Mouse (Mus musculus) heart, embryonic 12.5 days (tissue): ENCODE measurements around the gene Ect2l. TPM values are rescaled to one million over a fixed set of nuclear protein-coding genes. Genes with fewer than 3 reads are reported as not detected.
"Not testable (repeated sequence)": the region's sequence is repeated elsewhere in the genome, so short reads cannot be mapped to it uniquely, and the experiment has no call there.

Experiments used
- ATAC-seq: fragments of 200-750 bp; cut with Nextera tagmentation; 2 replicates; pipeline ENCODE4 v1.8.0; 2017; ENCODE audit warnings: moderate TSS enrichment, moderate library complexity; ENCODE audit not compliant: insufficient number of reproducible peaks, low FRiP score
- H3K27ac ChIP-seq: fragments of 300-500 bp; sonication (generic); 2 replicates; pipeline ENCODE4 v1.5.1; 2016; ENCODE audit warnings: mild to moderate bottlenecking, moderate library complexity; ENCODE audit not compliant: poor library complexity, severe bottlenecking
- H3K27me3 ChIP-seq: fragments of 300-500 bp; sonication (generic); replicated peaks from 2 replicates; pipeline ENCODE4 v1.6.1; 2016; ENCODE audit warnings: mild to moderate bottlenecking, moderate library complexity
- H3K36me3 ChIP-seq: fragments of 300-500 bp; sonication (generic); 2 replicates; pipeline ENCODE4 v1.6.1; 2016; ENCODE audit warnings: mild to moderate bottlenecking, moderate library complexity
- H3K4me1 ChIP-seq: fragments of 300-500 bp; sonication (generic); replicated peaks from 2 replicates; pipeline ENCODE4 v1.6.1; 2016; ENCODE audit warnings: mild to moderate bottlenecking
- H3K4me2 ChIP-seq: fragments of 300-500 bp; sonication (generic); 2 replicates; pipeline ENCODE4 v1.6.1; 2016; ENCODE audit warnings: mild to moderate bottlenecking, moderate library complexity
- H3K4me3 ChIP-seq: fragments of 300-500 bp; sonication (generic); 2 replicates; pipeline ENCODE4 v1.5.1; 2016; ENCODE audit warnings: mild to moderate bottlenecking
- H3K9ac ChIP-seq: fragments of 300-500 bp; sonication (generic); 2 replicates; pipeline ENCODE4 v1.6.1; 2016; ENCODE audit warnings: mild to moderate bottlenecking, moderate library complexity
- H3K9me3 ChIP-seq: fragments of 300-500 bp; sonication (generic); replicated peaks from 2 replicates; pipeline ENCODE4 v1.6.1; 2016; ENCODE audit warnings: mild to moderate bottlenecking, moderate library complexity
- WGBS: fragments of 180-500 bp; shearing (Covaris S2); methylation state at CpG from one replicate; pipeline ENCODE4 v1.1.7; 2016; 5-methylcytosine and 5-hydroxymethylcytosine counted together
- polyA plus RNA-seq: library from polyadenylated mRNA; unstranded; fragments of >200 nt; fragmentation: Nextera tagmentation; extraction: Ambion mirVana; gene quantifications from 2 replicates; pipeline ENCODE4 v1.2.1, GENCODE M21; 2016

Gene Ect2l
- polyA plus RNA-seq, 1 experiment from 2014 or later, result 0.37 TPM

DNA sequence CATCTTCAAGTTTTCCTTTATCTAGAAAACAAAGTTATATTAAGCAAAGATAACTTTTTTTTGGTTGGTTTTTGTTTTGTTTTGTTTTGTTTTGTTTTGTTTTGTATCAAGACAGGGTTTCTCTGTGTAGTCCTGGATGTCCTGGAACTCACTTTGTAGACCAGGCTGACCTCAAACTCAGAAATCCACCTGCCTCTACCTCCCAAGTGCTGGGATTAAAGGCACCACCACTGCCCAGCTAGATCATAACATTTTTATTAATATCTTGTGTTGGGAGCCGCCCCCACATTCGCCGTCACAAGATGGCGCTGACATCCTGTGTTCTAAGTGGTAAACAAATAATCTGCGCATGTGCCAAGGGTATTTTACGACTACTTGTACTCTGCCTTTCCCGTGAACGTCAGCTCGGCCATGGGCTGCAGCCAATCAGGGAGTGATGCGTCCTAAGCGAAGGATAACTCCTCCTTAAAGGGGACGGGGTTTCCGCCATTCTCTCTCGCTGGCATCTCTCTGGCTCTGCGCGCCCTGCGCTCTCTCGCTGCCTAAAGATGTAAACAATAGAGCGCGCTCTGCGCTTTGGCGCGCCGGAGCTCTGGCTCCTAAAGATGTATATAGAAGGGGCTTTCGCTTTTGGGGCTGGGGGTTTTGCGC, 71.7 kb downstream of the Ect2l start:
- ATAC-seq, H3K4me1 ChIP-seq, H3K27ac ChIP-seq, H3K27me3 ChIP-seq, H3K9ac ChIP-seq, H3K9me3 ChIP-seq, H3K36me3 ChIP-seq: not testable (repeated sequence)
- 58% methylated on average over 13 of the region's 26 CpGs for WGBS
- Histone ChIP-seq H3K4me3 (peak overlapping the region; percentile 21; the same call in 1 of the 2 replicates), H3K4me2 (0 out of 2 replicates have a peak overlapping the region, but pooled peaks have one; percentile 38)

DNA sequence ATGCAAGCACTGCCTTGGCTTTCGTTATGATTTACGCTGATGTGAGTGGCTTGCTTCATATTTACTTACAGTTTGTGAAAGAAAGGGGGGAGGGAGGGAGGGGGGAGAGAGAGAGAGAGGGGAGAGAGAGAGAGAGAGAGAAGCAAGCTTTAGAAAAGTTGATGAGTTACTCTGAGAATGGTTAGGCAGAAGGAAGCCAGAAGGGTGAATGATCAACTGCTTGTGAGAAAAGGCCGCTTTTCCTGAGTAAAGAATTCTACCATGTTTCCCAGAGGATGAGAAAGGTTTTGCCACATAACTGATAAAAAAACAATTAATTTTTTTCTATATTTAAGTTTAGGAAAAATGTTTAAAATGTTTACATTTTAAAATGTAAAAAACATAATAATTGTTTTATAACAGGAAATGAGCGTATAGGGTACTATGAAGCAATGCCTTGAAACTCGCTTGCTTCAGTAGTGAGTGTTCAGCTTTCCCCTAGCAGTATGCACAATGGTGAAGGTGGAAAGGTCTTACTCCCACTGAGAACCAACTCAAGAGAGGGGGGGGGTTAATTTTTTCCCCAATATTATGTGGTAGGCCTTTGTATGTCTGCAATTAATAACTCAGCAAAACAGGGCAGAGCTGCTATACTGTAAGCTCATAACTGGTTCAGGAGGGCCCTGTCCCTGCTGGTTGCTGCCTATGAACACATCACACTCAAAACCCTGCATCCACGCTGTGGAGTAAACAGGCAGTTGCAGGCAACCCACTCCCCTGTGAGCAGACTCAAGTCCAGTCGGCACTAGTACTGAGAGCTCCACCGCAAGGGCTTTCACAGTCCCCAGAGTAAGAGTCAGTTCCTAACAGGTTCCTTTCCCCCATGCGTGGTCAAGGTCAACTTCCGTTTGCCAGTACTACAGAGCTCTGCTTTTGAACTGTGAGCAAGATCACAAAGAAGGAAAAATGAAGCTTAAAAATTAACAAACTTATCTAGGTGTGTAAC, 78.7 kb downstream of the Ect2l start:
- H3K9ac ChIP-seq, result no peak overlapping the region
- no peaks in the 10 kb centered on the region for H3K4me1 ChIP-seq
- no peaks in the 10 kb centered on the region for H3K27me3 ChIP-seq
- ATAC-seq, result no peak
- H3K36me3 ChIP-seq, result no peaks in the 10 kb centered on the region
- no peaks in the 10 kb centered on the region for H3K9me3 ChIP-seq
- H3K27ac ChIP-seq, result no peak overlapping the region
- 84% methylated on average over 10 of the region's 10 CpGs for WGBS
- H3K4me3 ChIP-seq, result no peak overlapping the region
- no peak overlapping the region for H3K4me2 ChIP-seq

DNA sequence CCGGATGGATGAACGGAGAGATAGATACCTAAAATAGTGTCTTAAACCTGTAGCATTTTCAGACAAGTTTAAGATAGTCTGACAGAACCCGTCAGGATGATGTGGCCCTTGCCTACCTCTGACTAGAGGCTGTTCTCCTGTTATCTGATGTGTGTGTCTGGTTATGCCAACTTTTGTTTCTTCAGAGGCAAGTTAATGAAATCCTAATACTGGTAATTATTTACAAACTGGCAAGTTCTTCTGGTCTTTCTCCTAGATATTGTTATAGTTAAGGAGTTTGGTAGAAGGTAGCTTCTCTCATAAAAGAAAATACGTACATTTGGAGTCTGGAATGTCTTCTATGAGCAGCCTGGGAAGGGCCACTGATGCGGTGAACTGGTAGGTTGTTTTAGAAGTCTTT, 80.4 kb downstream of the Ect2l start:
- Histone ChIP-seq H3K9ac (no peak overlapping the region), H3K4me1 (no peaks in the 10 kb centered on the region), H3K36me3 (peaks cover 7% of the 10 kb centered on the region), H3K27ac (no peak overlapping the region), H3K9me3 (no peaks in the 10 kb centered on the region), H3K4me3 (no peak overlapping the region), H3K4me2 (no peak overlapping the region), H3K27me3 (no peaks in the 10 kb centered on the region)
- no peak for ATAC-seq
- 91% methylated on average over 5 of the region's 5 CpGs for WGBS

DNA sequence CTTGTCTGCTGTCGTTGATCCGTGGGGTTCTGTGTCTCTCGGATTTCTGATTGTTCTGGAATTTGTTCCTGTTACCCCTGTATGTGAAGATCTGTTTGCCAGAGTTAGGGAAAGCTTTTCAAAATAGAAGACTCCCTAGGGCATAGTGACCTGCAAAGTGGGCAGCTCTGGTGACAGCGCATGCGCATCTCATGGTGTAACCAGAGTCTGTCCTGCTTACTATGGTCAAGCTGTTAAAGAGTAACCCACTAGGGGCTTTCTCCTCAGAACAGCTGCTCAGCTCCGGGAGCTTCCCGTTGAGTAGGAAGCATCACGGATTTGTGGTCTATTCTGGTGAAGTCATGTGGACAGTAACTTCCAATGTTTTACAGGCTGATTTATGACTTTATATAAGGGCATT, 92.4 kb downstream of the Ect2l start:
- Histone ChIP-seq H3K9ac (no peak overlapping the region), H3K27ac (no peak overlapping the region), H3K4me1 (no peaks in the 10 kb centered on the region), H3K4me3 (no peak overlapping the region), H3K4me2 (no peak overlapping the region), H3K36me3 (peaks cover 70% of the 10 kb centered on the region), H3K27me3 (no peaks in the 10 kb centered on the region), H3K9me3 (no peaks in the 10 kb centered on the region)
- ATAC-seq, result no peak
- 87% methylated on average over 8 of the region's 8 CpGs for WGBS

DNA sequence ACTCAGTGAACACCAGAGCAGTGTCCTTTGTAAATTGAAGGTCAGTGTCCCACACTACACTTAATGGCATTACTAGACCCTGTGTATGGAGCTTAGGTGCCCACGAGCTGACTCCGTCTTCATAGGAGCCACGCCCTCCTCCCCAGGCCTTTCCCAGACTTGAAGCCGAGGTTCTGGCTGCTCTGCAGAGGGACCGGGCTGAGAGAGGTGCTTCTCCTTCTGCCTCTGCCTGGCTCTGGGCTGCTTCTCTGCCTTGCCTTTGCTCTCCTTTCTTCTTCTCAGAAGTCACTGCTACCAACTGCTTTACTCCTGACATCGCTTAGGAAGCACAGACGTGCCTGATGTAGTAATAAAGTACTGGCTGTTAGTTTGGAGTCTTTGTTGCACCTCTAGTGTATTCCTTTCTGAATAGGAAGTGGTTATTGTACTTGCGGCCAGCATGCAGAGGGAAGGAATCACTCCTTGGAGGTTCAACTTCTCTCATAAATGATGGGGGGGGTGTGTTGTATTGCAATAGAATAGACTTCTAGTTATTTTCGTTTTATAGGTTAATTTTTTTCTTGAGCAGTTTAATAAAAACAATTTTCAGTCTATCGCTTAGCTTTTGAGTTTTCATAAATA, 97.1 kb downstream of the Ect2l start:
- Histone ChIP-seq H3K9me3 (no peaks in the 10 kb centered on the region), H3K4me1 (no peaks in the 10 kb centered on the region), H3K4me3 (no peak overlapping the region), H3K9ac (no peak overlapping the region), H3K27me3 (no peaks in the 10 kb centered on the region), H3K27ac (no peak overlapping the region), H3K36me3 (peaks cover 34% of the 10 kb centered on the region), H3K4me2 (no peak overlapping the region)
- 82% methylated on average over 10 of the region's 10 CpGs for WGBS
- ATAC-seq, result no peak

DNA sequence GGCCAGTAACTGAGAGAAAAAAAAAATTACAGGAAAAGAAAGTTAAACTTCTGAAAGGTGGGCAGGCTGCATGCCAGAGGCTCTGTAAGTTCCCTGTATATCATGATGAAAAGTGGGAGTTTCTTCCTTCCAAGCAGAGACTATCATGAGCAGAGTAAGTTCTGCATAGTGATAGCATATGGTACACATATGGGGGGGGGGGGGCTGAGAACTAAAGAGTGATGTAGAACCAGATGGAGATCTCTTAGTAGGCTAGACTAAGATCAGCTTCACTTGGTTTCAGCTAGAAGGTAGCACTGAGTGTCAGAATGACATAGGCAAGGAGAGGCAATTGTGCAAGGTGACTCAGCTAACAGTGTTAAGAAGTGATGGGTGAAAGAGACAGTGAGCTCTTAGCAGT, 99.8 kb downstream of the Ect2l start:
- Histone ChIP-seq H3K27me3 (no peaks in the 10 kb centered on the region), H3K4me3 (no peak overlapping the region), H3K36me3 (peaks cover 25% of the 10 kb centered on the region), H3K9ac (no peak overlapping the region), H3K27ac (no peak overlapping the region), H3K4me1 (no peaks in the 10 kb centered on the region), H3K4me2 (no peak overlapping the region), H3K9me3 (no peaks in the 10 kb centered on the region)
- ATAC-seq, result no peak

DNA sequence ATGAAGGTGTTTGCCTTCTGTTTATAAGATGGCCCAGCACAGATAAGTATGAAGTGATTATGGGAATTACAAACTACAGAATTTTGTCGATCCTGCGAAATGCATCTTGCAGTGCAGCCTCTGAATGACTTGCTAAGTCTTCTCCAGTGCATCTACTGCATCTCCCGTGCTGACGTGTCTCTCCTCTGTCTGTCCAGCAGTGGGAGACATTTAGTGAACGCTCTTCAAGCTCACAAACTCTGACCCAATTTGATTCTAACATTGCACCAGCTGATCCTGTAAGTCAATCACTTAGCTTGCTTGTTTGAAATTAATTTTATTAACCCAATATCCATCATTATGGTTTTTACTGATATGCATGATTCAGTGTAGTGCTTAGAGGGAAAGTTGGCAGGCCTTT, 103.2 kb downstream of the Ect2l start:
- no peaks in the 10 kb centered on the region for H3K9me3 ChIP-seq
- WGBS, result 72% methylated on average over 5 of the region's 5 CpGs
- no peak overlapping the region for H3K4me2 ChIP-seq
- H3K4me3 ChIP-seq, result no peak overlapping the region
- H3K27me3 ChIP-seq, result no peaks in the 10 kb centered on the region
- no peak for ATAC-seq
- no peak overlapping the region for H3K9ac ChIP-seq
- no peak overlapping the region for H3K27ac ChIP-seq
- H3K4me1 ChIP-seq, result no peaks in the 10 kb centered on the region
- peaks cover 26% of the 10 kb centered on the region for H3K36me3 ChIP-seq

DNA sequence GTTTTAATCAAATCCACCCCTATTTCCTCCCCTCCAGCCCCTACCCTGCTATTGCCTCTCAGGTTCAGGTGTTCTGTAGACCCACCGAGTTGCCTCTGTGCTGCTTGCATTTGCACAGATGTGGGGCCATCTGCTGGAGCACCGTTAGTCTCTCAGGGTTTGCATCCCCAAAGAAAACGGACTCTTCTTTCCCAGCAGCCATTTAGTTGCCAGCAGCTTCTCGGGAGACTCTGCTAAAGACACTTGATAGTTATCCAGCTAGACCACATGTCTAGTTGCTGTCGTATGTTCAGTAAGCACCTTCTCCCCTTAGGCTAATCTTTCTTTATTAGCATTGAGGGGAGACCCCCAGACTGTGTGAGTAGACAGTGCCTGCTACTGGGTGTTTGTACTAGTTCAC, 108.5 kb downstream of the Ect2l start:
- H3K4me1 ChIP-seq, result no peaks in the 10 kb centered on the region
- no peak overlapping the region for H3K9ac ChIP-seq
- no peak overlapping the region for H3K4me2 ChIP-seq
- no peak overlapping the region for H3K4me3 ChIP-seq
- H3K36me3 ChIP-seq, result peaks cover 27% of the 10 kb centered on the region
- H3K27me3 ChIP-seq, result no peaks in the 10 kb centered on the region
- no peaks in the 10 kb centered on the region for H3K9me3 ChIP-seq
- 66% methylated on average over 5 of the region's 5 CpGs for WGBS
- H3K27ac ChIP-seq, result no peak overlapping the region
- no peak; the same call in 1 of the 2 replicates for ATAC-seq

DNA sequence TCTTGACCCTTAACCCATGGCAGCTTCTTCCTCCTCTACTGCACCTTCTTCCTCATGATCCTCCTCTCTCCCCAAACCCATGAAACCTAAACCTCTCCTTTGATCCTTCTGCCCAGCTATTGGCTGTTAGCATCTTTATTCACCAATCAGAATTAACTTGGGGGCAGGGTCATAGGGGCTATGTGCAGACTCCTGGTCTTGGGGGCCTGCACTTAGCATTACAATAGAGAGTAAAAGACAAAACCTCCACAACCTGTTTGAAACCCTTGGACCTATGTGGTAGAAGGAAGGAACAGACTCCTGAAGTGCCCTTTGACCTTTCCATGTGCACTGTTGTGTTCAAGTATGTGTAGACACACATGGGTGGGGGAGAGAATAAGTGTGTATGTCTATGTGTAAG, 120.0 kb downstream of the Ect2l start:
- H3K4me1 ChIP-seq, result no peaks in the 10 kb centered on the region
- H3K9ac ChIP-seq, result no peak overlapping the region
- no peak overlapping the region for H3K4me2 ChIP-seq
- no peak overlapping the region for H3K27ac ChIP-seq
- no peaks in the 10 kb centered on the region for H3K9me3 ChIP-seq
- H3K4me3 ChIP-seq, result no peak overlapping the region
- ATAC-seq, result no peak
- no peaks in the 10 kb centered on the region for H3K27me3 ChIP-seq
- peaks cover 39% of the 10 kb centered on the region for H3K36me3 ChIP-seq

DNA sequence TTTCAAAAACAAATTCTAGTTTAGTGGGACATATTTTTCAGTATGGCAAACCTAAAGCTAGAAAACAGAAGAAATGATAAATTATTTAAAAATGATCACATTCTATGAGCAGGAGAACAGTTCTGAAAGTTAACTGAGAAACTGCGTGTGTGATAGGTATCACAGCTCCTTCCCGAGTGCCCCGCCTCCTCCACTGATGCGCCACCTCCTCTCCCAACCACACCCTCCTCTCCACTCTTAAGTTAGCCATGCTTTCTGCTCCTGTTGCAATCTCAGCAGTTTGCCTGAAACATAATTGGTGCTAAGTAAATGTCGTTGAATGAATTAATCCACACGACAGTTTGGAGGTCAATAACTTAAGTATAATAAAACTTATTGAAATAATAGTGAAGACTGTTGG, 127.9 kb downstream of the Ect2l start:
- 92% methylated on average over 6 of the region's 6 CpGs for WGBS
- Histone ChIP-seq H3K4me3 (no peak overlapping the region), H3K27me3 (no peaks in the 10 kb centered on the region), H3K4me2 (no peak overlapping the region), H3K4me1 (peaks cover 17% of the 10 kb centered on the region), H3K27ac (no peak overlapping the region), H3K9ac (no peak overlapping the region), H3K36me3 (0 out of 2 replicates have a peak, but pooled peaks cover 2% of the 10 kb centered on the region), H3K9me3 (no peaks in the 10 kb centered on the region)
- ATAC-seq, result no peak

DNA sequence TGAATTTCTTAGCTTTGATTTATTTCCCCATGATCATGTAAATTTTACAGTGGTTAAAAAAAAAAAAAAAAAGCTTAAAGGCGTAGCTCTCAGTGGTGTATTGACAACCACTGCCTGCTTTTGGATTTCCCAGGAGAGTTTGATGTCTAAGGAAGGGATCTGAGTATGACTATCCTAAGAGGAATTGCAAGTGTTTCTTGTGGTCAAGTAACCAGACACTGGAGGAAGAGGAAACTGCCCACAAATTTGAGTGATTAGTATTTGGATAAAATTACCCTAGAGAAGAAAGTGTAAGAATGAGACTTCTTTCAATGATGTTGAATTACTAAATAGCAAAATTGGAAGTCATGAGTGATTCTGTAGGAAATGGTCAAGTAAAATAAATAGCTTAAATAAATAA, 129.2 kb downstream of the Ect2l start:
- Histone ChIP-seq H3K9ac (no peak overlapping the region), H3K4me2 (no peak overlapping the region), H3K27me3 (no peaks in the 10 kb centered on the region), H3K27ac (no peak overlapping the region), H3K36me3 (0 out of 2 replicates have a peak, but pooled peaks cover 7% of the 10 kb centered on the region), H3K4me1 (peaks cover 26% of the 10 kb centered on the region), H3K4me3 (no peak overlapping the region), H3K9me3 (no peaks in the 10 kb centered on the region)
- WGBS, result 97% methylated on average over 1 of the region's 1 CpGs
- no peak for ATAC-seq
